Mouse (Mus musculus): ENCODE results near the gene Apba3. TPM values are rescaled to one million over a fixed set of nuclear protein-coding genes. Genes with fewer than 3 reads are reported as not detected.

Gene Apba3
- polyA plus RNA-seq, 1 experiment = 32.8 TPM

GRCm38 (mm10) chr10:81303258-81303657 lies 36.5 kb downstream of the Apba3 start:
- Histone ChIP-seq H3K4me1 (ENCODE audit: control insufficient read depth, insufficient read depth, low read length) (peaks cover 31% of the 10 kb centered on the region), H3K4me3 (replicated peaks; ENCODE audit: control insufficient read depth, low read depth, low read length) (no peak overlapping the region), H3K27ac (ENCODE audit: control insufficient read depth, insufficient read depth, low read depth, low read length, poor library complexity) (peak overlapping the region; percentile 32; the same call in 1 of the 2 replicates)
- WGBS = 24% methylated on average over 10 of the region's 10 CpGs
- no peak for TF ChIP-seq CTCF (IDR thresholded peaks at IDR 0.05; ENCODE audit: control insufficient read depth, insufficient read depth, low read length)
- TF ChIP-seq POLR2A (IDR thresholded peaks at IDR 0.05; ENCODE audit: borderline replicate concordance, control insufficient read depth, low read depth, low read length) = no peak

- peak overlapping the region; percentile 32; the same call in 1 of the 2 replicates for H3K27ac ChIP-seq (ENCODE audit: control insufficient read depth, insufficient read depth, low read depth, low read length, poor library complexity)
- peaks cover 28% of the 10 kb centered on the region for H3K4me1 ChIP-seq (ENCODE audit: control insufficient read depth, insufficient read depth, low read length)
- WGBS = 18% methylated on average over 7 of the region's 7 CpGs
- TF ChIP-seq CTCF (IDR thresholded peaks at IDR 0.05; ENCODE audit: control insufficient read depth, insufficient read depth, low read length) (no peak), POLR2A (IDR thresholded peaks at IDR 0.05; ENCODE audit: borderline replicate concordance, control insufficient read depth, low read depth, low read length) (no peak)
- H3K4me3 ChIP-seq (replicated peaks; ENCODE audit: control insufficient read depth, low read depth, low read length) = no peak overlapping the region
Observed at GRCm38 (mm10) chr10:81303761-81304160, 37.0 kb downstream of the Apba3 start.

- TF ChIP-seq CTCF (IDR thresholded peaks at IDR 0.05; ENCODE audit: control insufficient read depth, insufficient read depth, low read length) = peak; percentile 94
- no peak; the same call in 1 of the 2 replicates for TF ChIP-seq POLR2A (IDR thresholded peaks at IDR 0.05; ENCODE audit: borderline replicate concordance, control insufficient read depth, low read depth, low read length)
- Histone ChIP-seq H3K27ac (ENCODE audit: control insufficient read depth, insufficient read depth, low read depth, low read length, poor library complexity) (no peak overlapping the region), H3K4me1 (ENCODE audit: control insufficient read depth, insufficient read depth, low read length) (peaks cover 20% of the 10 kb centered on the region), H3K4me3 (replicated peaks; ENCODE audit: control insufficient read depth, low read depth, low read length) (no peak overlapping the region)
- 26% methylated on average over 9 of the region's 9 CpGs for WGBS
Observed at GRCm38 (mm10) chr10:81304597-81305238, 38.0 kb downstream of the Apba3 start.

- 88% methylated on average over 14 of the region's 14 CpGs for WGBS
- Histone ChIP-seq H3K4me1 (ENCODE audit: control insufficient read depth, insufficient read depth, low read length) (peaks cover 12% of the 10 kb centered on the region), H3K27ac (ENCODE audit: control insufficient read depth, insufficient read depth, low read depth, low read length, poor library complexity) (no peak overlapping the region), H3K4me3 (replicated peaks; ENCODE audit: control insufficient read depth, low read depth, low read length) (no peak overlapping the region)
- TF ChIP-seq CTCF (IDR thresholded peaks at IDR 0.05; ENCODE audit: control insufficient read depth, insufficient read depth, low read length) = no peak
- TF ChIP-seq POLR2A (IDR thresholded peaks at IDR 0.05; ENCODE audit: borderline replicate concordance, control insufficient read depth, low read depth, low read length) = no peak
Observed at GRCm38 (mm10) chr10:81305663-81306062, 38.9 kb downstream of the Apba3 start.

GRCm38 (mm10) chr10:81306173-81306668 lies 39.5 kb downstream of the Apba3 start:
- Histone ChIP-seq H3K4me1 (ENCODE audit: control insufficient read depth, insufficient read depth, low read length) (peaks cover 11% of the 10 kb centered on the region), H3K27ac (ENCODE audit: control insufficient read depth, insufficient read depth, low read depth, low read length, poor library complexity) (no peak overlapping the region), H3K4me3 (replicated peaks; ENCODE audit: control insufficient read depth, low read depth, low read length) (no peak overlapping the region)
- TF ChIP-seq POLR2A (IDR thresholded peaks at IDR 0.05; ENCODE audit: borderline replicate concordance, control insufficient read depth, low read depth, low read length) (no peak), CTCF (IDR thresholded peaks at IDR 0.05; ENCODE audit: control insufficient read depth, insufficient read depth, low read length) (no peak)
- 87% methylated on average over 12 of the region's 12 CpGs for WGBS

GRCm38 (mm10) chr10:81306837-81307682 lies 40.3 kb downstream of the Apba3 start:
- Histone ChIP-seq H3K4me3 (replicated peaks; ENCODE audit: control insufficient read depth, low read depth, low read length) (no peak overlapping the region), H3K27ac (ENCODE audit: control insufficient read depth, insufficient read depth, low read depth, low read length, poor library complexity) (no peak overlapping the region), H3K4me1 (ENCODE audit: control insufficient read depth, insufficient read depth, low read length) (peaks cover 8% of the 10 kb centered on the region)
- TF ChIP-seq CTCF (IDR thresholded peaks at IDR 0.05; ENCODE audit: control insufficient read depth, insufficient read depth, low read length) = no peak; the same call in 1 of the 2 replicates
- no peak for TF ChIP-seq POLR2A (IDR thresholded peaks at IDR 0.05; ENCODE audit: borderline replicate concordance, control insufficient read depth, low read depth, low read length)
- 93% methylated on average over 21 of the region's 21 CpGs for WGBS

GRCm38 (mm10) chr10:81309571-81309970 lies 42.8 kb downstream of the Apba3 start:
- TF ChIP-seq CTCF (IDR thresholded peaks at IDR 0.05; ENCODE audit: control insufficient read depth, insufficient read depth, low read length) (no peak), POLR2A (IDR thresholded peaks at IDR 0.05; ENCODE audit: borderline replicate concordance, control insufficient read depth, low read depth, low read length) (no peak)
- WGBS = 74% methylated on average over 5 of the region's 5 CpGs
- Histone ChIP-seq H3K27ac (ENCODE audit: control insufficient read depth, insufficient read depth, low read depth, low read length, poor library complexity) (no peak overlapping the region), H3K4me3 (replicated peaks; ENCODE audit: control insufficient read depth, low read depth, low read length) (no peak overlapping the region), H3K4me1 (ENCODE audit: control insufficient read depth, insufficient read depth, low read length) (no peaks in the 10 kb centered on the region)

- TF ChIP-seq POLR2A (IDR thresholded peaks at IDR 0.05; ENCODE audit: borderline replicate concordance, control insufficient read depth, low read depth, low read length) (no peak), CTCF (IDR thresholded peaks at IDR 0.05; ENCODE audit: control insufficient read depth, insufficient read depth, low read length) (no peak)
- 89% methylated on average over 13 of the region's 13 CpGs for WGBS
- Histone ChIP-seq H3K27ac (ENCODE audit: control insufficient read depth, insufficient read depth, low read depth, low read length, poor library complexity) (no peak overlapping the region), H3K4me1 (ENCODE audit: control insufficient read depth, insufficient read depth, low read length) (no peaks in the 10 kb centered on the region; the same call in 1 of the 2 replicates), H3K4me3 (replicated peaks; ENCODE audit: control insufficient read depth, low read depth, low read length) (no peak overlapping the region)
Observed at GRCm38 (mm10) chr10:81313581-81313980, 46.8 kb downstream of the Apba3 start.
